ENCODE assay signal across 7 mouse cellular contexts in genomic region chr4:123749484-123750130, GRCm38 (mm10). TPM values are rescaled to one million over a fixed set of nuclear protein-coding genes. Genes with fewer than 3 reads are reported as not detected.
DNase-seq lines count a peak whose midpoint lies in the region; ATAC-seq lines count a peak whose summit lies in the region.

No protein-coding gene starts in this region.

- H3K9ac ChIP-seq in hindbrain, embryonic 16.5 days (ENCODE audit: low read depth, low read length): peak overlapping the region; percentile 87

- peak overlapping the region; percentile 96 for H3K4me3 ChIP-seq in hindbrain, embryonic 16.5 days (ENCODE audit: low read length)

- H3K27me3 ChIP-seq in hindbrain, embryonic 16.5 days (replicated peaks; ENCODE audit: control insufficient read depth, insufficient read depth, low read length): no peaks in the 10 kb centered on the region

- WGBS in hindbrain, embryonic 16.5 days: under 1% methylated on average over 41 of the region's 55 CpGs

- ATAC-seq in erythroid progenitor cell, adult 5-6 weeks (replicated peaks; ENCODE audit: low FRiP score, poor library complexity, severe bottlenecking): peak; percentile 44
- ATAC-seq in hindbrain, embryonic 16.5 days: peak; percentile 26

- peaks cover 17% of the 10 kb centered on the region for H3K4me1 ChIP-seq in hindbrain, embryonic 16.5 days (ENCODE audit: control insufficient read depth, insufficient read depth, low read depth, low read length)

- peak overlapping the region; percentile 69 for H3K4me2 ChIP-seq in hindbrain, embryonic 16.5 days (ENCODE audit: low read length)

- H3K36me3 ChIP-seq in hindbrain, embryonic 16.5 days (ENCODE audit: control insufficient read depth, insufficient read depth, low read length): no peaks in the 10 kb centered on the region

- peak overlapping the region; percentile 91 for H3K27ac ChIP-seq in hindbrain, embryonic 16.5 days (ENCODE audit: low read depth, low read length)

- DNase-seq in ovary, postnatal 10 days (ENCODE audit: low spot score): peak; percentile 15
- DNase-seq in ovary, postnatal 36 days (ENCODE audit: low spot score): no peak
- DNase-seq in adrenal gland, postnatal 10 days: peak; percentile 61
- peak; percentile 68 for DNase-seq in liver
- DNase-seq in neural tube, embryonic 10.5 days (ENCODE audit: extremely low spot score, low spot score): peak; percentile 60

- no peaks in the 10 kb centered on the region for H3K9me3 ChIP-seq in hindbrain, embryonic 16.5 days (ENCODE audit: control insufficient read depth, low read length)

RNA-seq across cellular contexts. Expression of gene Akirin1, which starts 0.5 kb away (rescaled TPM):
- 10 to 100 TPM; 42.3 to 50.1 TPM for total RNA-seq in adrenal gland, postnatal 10 days (2021)
- total RNA-seq in erythroid progenitor cell, adult 5-6 weeks (2015; ENCODE audit: low replicate concordance): 25.6 and 27.7 TPM in 2 replicates
- total RNA-seq in erythroid progenitor cell, adult 5-6 weeks (2017; ENCODE audit: low replicate concordance): 5.9 and 20.9 TPM in 2 replicates
- 77.9 and 79.1 TPM in 2 replicates for polyA plus RNA-seq in hindbrain, embryonic 16.5 days (2015; fragmentation: Nextera tagmentation; extraction: Ambion mirVana)

RNA-seq across cellular contexts. Expression of gene Ndufs5, which starts 31.6 kb away (rescaled TPM):
- 100 to 1,000 TPM; 371 to 393 TPM for total RNA-seq in adrenal gland, postnatal 10 days (2021)
- total RNA-seq in erythroid progenitor cell, adult 5-6 weeks (2015; ENCODE audit: low replicate concordance): 42.2 and 111 TPM in 2 replicates
- 30.5 TPM in 1 of 2 replicates, not detected in the other for total RNA-seq in erythroid progenitor cell, adult 5-6 weeks (2017; ENCODE audit: low replicate concordance)
- 446 and 518 TPM in 2 replicates for polyA plus RNA-seq in hindbrain, embryonic 16.5 days (2015; fragmentation: Nextera tagmentation; extraction: Ambion mirVana)

RNA-seq across cellular contexts. Expression of gene Rhbdl2, which starts 38.1 kb away (rescaled TPM):
- total RNA-seq in adrenal gland, postnatal 10 days (2021): 1 to 10 TPM; 1.3 to 2.3 TPM
- total RNA-seq in erythroid progenitor cell, adult 5-6 weeks (2015; ENCODE audit: low replicate concordance): not detected in 2 replicates
- not detected in 2 replicates for total RNA-seq in erythroid progenitor cell, adult 5-6 weeks (2017; ENCODE audit: low replicate concordance)
- polyA plus RNA-seq in hindbrain, embryonic 16.5 days (2015; fragmentation: Nextera tagmentation; extraction: Ambion mirVana): 1.3 and 1.6 TPM in 2 replicates
